Mouse (Mus musculus) ES-Bruce4 (cell line): Measurements from ENCODE around the gene Klk4.

Source experiments
- CTCF ChIP-seq: IDR thresholded peaks from one replicate; pipeline ENCODE4 v1.8.1; 2011; ENCODE audit warnings: low read depth, low read length
- EP300 ChIP-seq: IDR thresholded peaks from 2 replicates; pipeline ENCODE4 v1.6.1; 2011; ENCODE audit warnings: low read depth, low read length; ENCODE audit not compliant: insufficient read depth
- POLR2A ChIP-seq: IDR thresholded peaks from one replicate; pipeline ENCODE4 v1.8.1; 2011; ENCODE audit warnings: low read length; ENCODE audit not compliant: insufficient read depth

DNA sequence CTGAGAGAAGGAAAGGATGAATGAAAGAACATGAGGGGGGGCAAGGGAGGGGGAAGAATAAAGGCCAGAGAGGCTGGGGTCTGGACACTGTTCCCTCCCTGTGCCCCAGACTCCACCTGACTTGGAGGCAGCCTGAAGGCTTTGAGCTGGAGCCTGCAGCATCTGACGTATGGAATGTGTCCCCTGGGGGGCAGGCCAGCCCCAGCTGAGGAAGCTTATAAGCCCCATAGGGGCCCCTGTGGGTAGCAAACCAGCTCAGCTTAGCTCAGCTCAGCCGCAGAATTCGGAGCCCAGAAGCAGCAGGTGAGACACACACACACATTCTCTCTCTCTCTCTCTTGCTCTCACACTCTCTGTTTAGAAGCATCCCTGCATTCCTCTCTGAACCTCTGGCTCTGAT lies at the start of gene Klk4:
- TF ChIP-seq CTCF: no peak
- TF ChIP-seq POLR2A: no peak
- TF ChIP-seq EP300: no peak
